Mouse (Mus musculus) CH12.LX (cell line): ENCODE results near the gene Stk32c. TPM values are rescaled to one million over a fixed set of nuclear protein-coding genes. Genes with fewer than 3 reads are reported as not detected.

Experiments
- DNase-seq: peaks from one replicate; pipeline ENCODE4 v3.0.0-alpha.2; 2013; ENCODE audit errors: extremely low read depth
- H3K27ac ChIP-seq: 2 replicates; pipeline ENCODE4 v1.5.1; 2012; ENCODE audit warnings: low read depth, mild to moderate bottlenecking, control low read depth, moderate library complexity; ENCODE audit not compliant: insufficient read depth
- H3K27me3 ChIP-seq: replicated peaks from 2 replicates; pipeline ENCODE3; 2012; ENCODE audit warnings: inconsistent platforms
- H3K36me3 ChIP-seq, 2 experiments: replicated peaks in 1 of 2; 2 replicates each; pipeline versions ENCODE3 to v1.6.1; 2012; ENCODE audit warnings: inconsistent platforms in 1 of 2, low read length in 1 of 2, mild to moderate bottlenecking in 1 of 2, mixed read lengths in 1 of 2, moderate library complexity in 1 of 2; ENCODE audit not compliant: control insufficient read depth in 1 of 2, insufficient read depth in 1 of 2
- H3K4me1 ChIP-seq, 2 experiments: 2 replicates each; pipeline ENCODE4 v1.6.1; 2012; ENCODE audit warnings: inconsistent platforms in 1 of 2, moderate library complexity in 1 of 2; ENCODE audit not compliant: insufficient read depth in 2 of 2, control insufficient read depth in 1 of 2
- H3K4me2 ChIP-seq: 2 replicates; pipeline ENCODE4 v1.6.1; 2012; ENCODE audit warnings: low read depth, mild to moderate bottlenecking, control low read depth; ENCODE audit not compliant: poor library complexity, insufficient read depth, severe bottlenecking
- H3K4me3 ChIP-seq, 3 experiments: fragments of 150-350 bp in 1 of 3; sonication (generic) in 1 of 3; replicated peaks in 1 of 3; 2 replicates each; pipeline versions ENCODE3 to v1.5.1; 2011 to 2012; ENCODE audit warnings: low read depth in 2 of 3, low read length in 2 of 3, mild to moderate bottlenecking in 2 of 3, moderate library complexity in 2 of 3, control low read depth in 1 of 3, improper control_type of control experiment in 1 of 3, inconsistent platforms in 1 of 3, mixed read lengths in 1 of 3; ENCODE audit not compliant: poor library complexity in 1 of 3
- H3K79me2 ChIP-seq: replicated peaks from 2 replicates; pipeline ENCODE4 v1.6.1; 2012; ENCODE audit warnings: mild to moderate bottlenecking, moderate library complexity; ENCODE audit not compliant: control insufficient read depth, poor library complexity, insufficient read depth, severe bottlenecking; ENCODE audit errors: extremely low read depth
- H3K9ac ChIP-seq: 2 replicates; pipeline ENCODE4 v1.6.1; 2012; ENCODE audit warnings: low read depth, mild to moderate bottlenecking, control low read depth, moderate library complexity; ENCODE audit not compliant: insufficient read depth
- H3K9me3 ChIP-seq: replicated peaks from 2 replicates; pipeline ENCODE3; 2012; ENCODE audit warnings: low read length, inconsistent platforms, mixed read lengths
- BHLHE40 ChIP-seq: IDR thresholded peaks from 2 replicates; pipeline ENCODE4 v1.6.1; 2011; ENCODE audit warnings: mild to moderate bottlenecking, low read depth, low read length, improper control_type of control experiment
- CHD1 ChIP-seq: IDR thresholded peaks from 2 replicates; pipeline ENCODE4 v1.6.1; 2012; ENCODE audit warnings: low read depth, low read length, improper control_type of control experiment, inconsistent platforms
- CHD2 ChIP-seq: IDR thresholded peaks from 2 replicates; pipeline ENCODE4 v1.6.1; 2011; ENCODE audit warnings: low read length, improper control_type of control experiment
- JUN ChIP-seq: IDR thresholded peaks from 2 replicates; pipeline ENCODE4 v1.6.1; 2011; ENCODE audit warnings: low read depth, mild to moderate bottlenecking, low read length, improper control_type of control experiment, moderate library complexity; ENCODE audit not compliant: insufficient read depth
- JUND ChIP-seq: conservative IDR thresholded peaks from 2 replicates; pipeline ENCODE4 v1.6.1; 2011; ENCODE audit warnings: low read depth, low read length, improper control_type of control experiment
- MEF2A ChIP-seq: IDR thresholded peaks from 2 replicates; pipeline ENCODE4 v1.6.1; 2014; ENCODE audit warnings: low read depth, mild to moderate bottlenecking, inconsistent platforms, low read length, improper control_type of control experiment, borderline replicate concordance
- MYC ChIP-seq: IDR thresholded peaks from 2 replicates; pipeline ENCODE4 v1.6.1; 2011; ENCODE audit warnings: low read depth, mild to moderate bottlenecking, improper control_type of control experiment, low read length
- PAX5 ChIP-seq: IDR thresholded peaks from 2 replicates; pipeline ENCODE4 v1.6.1; 2012; ENCODE audit warnings: low read length, inconsistent platforms, mixed read lengths
- RAD21 ChIP-seq: IDR thresholded peaks from 2 replicates; pipeline ENCODE4 v1.6.1; 2011; ENCODE audit warnings: low read depth, mild to moderate bottlenecking, low read length, improper control_type of control experiment, moderate library complexity
- RCOR1 ChIP-seq: conservative IDR thresholded peaks from 2 replicates; pipeline ENCODE4 v1.6.1; 2012; ENCODE audit warnings: low read depth, mild to moderate bottlenecking, inconsistent platforms, low read length, improper control_type of control experiment
- SIN3A ChIP-seq: IDR thresholded peaks from 2 replicates; pipeline ENCODE4 v1.6.1; 2012; ENCODE audit warnings: low read length, improper control_type of control experiment, inconsistent platforms
- TBP ChIP-seq: conservative IDR thresholded peaks from 2 replicates; pipeline ENCODE4 v1.6.1; 2011; ENCODE audit warnings: low read depth, low read length, improper control_type of control experiment
- USF2 ChIP-seq: conservative IDR thresholded peaks from 2 replicates; pipeline ENCODE4 v1.6.1; 2011; ENCODE audit warnings: low read depth, low read length, improper control_type of control experiment
- ZMIZ1 ChIP-seq: IDR thresholded peaks from 2 replicates; pipeline ENCODE4 v1.6.1; 2012; ENCODE audit warnings: low read depth, mild to moderate bottlenecking, inconsistent platforms, low read length, improper control_type of control experiment
- dilution Hi-C: fragments of 300-500 bp; cut with MboI; formaldehyde crosslinking; loops from 2 replicates; pipeline ENCODE4 v1.14.3; 2020; ENCODE audit warnings: low sequenced_read_pairs; ENCODE audit not compliant: extremely low pct_unique_long_range_greater_than_20kb, extremely low pct_ligation_motif_present
- in situ Hi-C: fragments of 300-500 bp; cut with MboI; formaldehyde crosslinking; loops from 3 replicates; pipeline ENCODE4 v1.14.3; 2019; ENCODE audit warnings: low sequenced_read_pairs, low pct_ligation_motif_present, low pct_unique_long_range_greater_than_20kb, mixed read lengths
- polyA plus RNA-seq: library from polyadenylated mRNA; unstranded; fragments of >175 nt; gene quantifications from 2 replicates; pipeline ENCODE4 v1.2.1, GENCODE M21; 2012; ENCODE audit warnings: low read depth; ENCODE audit not compliant: insufficient read length
- total RNA-seq, 2 experiments: library from RNA; depleted of rRNA; stranded (reverse); fragments of 300-350 nt in 1 of 2; fragments of >200 nt in 1 of 2; gene quantifications; 2 replicates each; pipeline ENCODE4 v1.2.3; 2012 to 2014

Stk32c gene
- total and polyA plus RNA-seq, 3 experiments: not detected

GRCm38 (mm10) chr7:139190616-139191015 lies 22.5 kb downstream of the Stk32c start:
- Histone ChIP-seq H3K4me3 (no peak overlapping the region), H3K9ac (no peak overlapping the region), H3K27ac (no peak overlapping the region), H3K36me3 (no peaks in the 10 kb centered on the region), H3K4me2 (no peak overlapping the region), H3K4me1 (no peaks in the 10 kb centered on the region; a peak in 1 of 4 replicates), H3K79me2 (no peaks in the 10 kb centered on the region), H3K27me3 (peaks cover 48% of the 10 kb centered on the region), H3K9me3 (peaks cover 6% of the 10 kb centered on the region)
- dilution Hi-C loops (no loop called here), in situ Hi-C loops (no loop called here)
- TF ChIP-seq CHD1 (no peak), TBP (no peak), USF2 (no peak), CHD2 (no peak), SIN3A (no peak), JUN (no peak), RCOR1 (no peak), MEF2A (no peak), RAD21 (no peak), PAX5 (no peak), MYC (no peak)
- no peak for DNase-seq

DNA sequence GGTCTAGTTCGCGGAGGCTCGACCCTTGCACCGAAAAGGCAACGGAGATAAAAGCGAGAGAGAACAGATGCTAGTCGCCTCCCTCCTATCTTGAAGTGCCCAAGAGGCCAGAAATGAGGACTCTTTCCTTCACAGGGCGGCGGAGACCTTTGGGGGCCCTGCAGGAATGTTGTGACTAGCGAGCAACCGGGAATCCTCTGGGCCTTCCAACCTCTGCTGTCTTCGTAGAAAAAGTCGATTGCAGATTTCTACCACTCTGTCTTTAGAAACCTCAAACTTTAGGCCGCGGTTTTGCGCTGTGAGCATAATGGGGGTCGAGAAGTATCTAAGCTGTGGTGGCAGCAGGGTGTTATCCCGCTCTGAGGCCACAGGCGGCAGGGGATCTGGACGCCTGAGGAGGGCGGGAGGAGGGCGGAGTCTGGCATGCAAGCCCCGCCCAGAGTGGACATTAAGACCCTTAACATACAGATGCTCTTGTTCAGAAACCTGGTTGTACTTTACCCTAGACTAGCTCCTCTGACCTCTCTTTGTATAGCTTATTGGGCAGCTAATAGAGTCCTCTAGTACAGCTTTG lies 24.4 kb downstream of the Stk32c start:
- in situ Hi-C loops (no loop called here), dilution Hi-C loops (no loop called here)
- H3K4me3 ChIP-seq: no peak overlapping the region
- peaks cover 49% of the 10 kb centered on the region for H3K27me3 ChIP-seq
- H3K27ac ChIP-seq: no peak overlapping the region
- no peaks in the 10 kb centered on the region for H3K79me2 ChIP-seq
- TF ChIP-seq JUN (no peak), CHD1 (no peak), JUND (no peak), ZMIZ1 (no peak), RCOR1 (no peak), TBP (no peak), BHLHE40 (no peak), RAD21 (no peak)
- TF ChIP-seq, all 38 proteins: peak for 0
- H3K9me3 ChIP-seq: peaks cover 6% of the 10 kb centered on the region
- no peak overlapping the region for H3K9ac ChIP-seq
- no peak overlapping the region for H3K4me2 ChIP-seq
- no peaks in the 10 kb centered on the region; a peak in 1 of 4 replicates for H3K4me1 ChIP-seq
- H3K36me3 ChIP-seq: no peaks in the 10 kb centered on the region
- no peak for DNase-seq
